Mouse (Mus musculus): ENCODE measurements around the gene Slc23a2. TPM values are rescaled to one million over a fixed set of nuclear protein-coding genes. Genes with fewer than 3 reads are reported as not detected.

Gene Slc23a2
- 4.2 TPM for polyA plus RNA-seq (2015; fragmentation: Illumina TruSeq; extraction: RNeasy Lipid Tissue Mini Kit (QIAGEN cat#74804); ENCODE audit: insufficient read depth, low read depth, low replicate concordance)

DNA sequence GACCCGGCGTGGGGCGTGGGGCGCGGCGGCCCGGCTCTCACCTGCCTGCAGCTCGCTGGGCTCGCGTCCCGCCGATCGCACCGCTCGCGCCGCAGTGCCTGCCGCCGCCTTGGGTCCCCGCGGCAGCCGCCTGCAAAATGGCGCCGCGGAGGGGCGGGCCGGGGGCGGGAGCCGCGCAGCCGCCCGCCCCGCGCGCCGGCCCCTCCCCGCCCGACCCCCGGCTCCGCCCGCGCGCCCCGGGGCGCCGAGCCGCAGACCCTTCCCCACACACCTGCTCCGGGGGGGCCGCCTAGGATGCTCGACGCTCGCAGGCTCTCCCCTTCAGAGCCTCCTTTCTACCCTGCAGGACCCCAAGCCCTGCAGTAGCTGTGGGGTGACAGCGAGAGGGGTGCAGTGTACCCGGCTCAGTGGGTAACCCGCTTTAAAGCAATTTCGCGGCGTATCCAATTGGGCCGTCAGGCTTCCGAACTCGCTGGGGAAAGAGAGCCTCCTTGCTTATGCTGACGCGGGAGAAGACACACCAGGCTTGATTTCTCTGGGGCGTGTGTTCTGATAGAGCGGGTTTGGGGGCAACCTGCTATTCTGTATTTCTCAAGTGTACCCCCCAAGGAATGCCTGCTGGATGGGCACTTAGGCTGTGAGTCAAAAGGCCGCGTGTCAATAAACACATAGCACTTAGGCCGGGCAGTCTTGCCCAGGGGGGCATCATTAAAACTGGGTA, at the start of gene Slc23a2:
Slc23a2 (minus strand) TSS at position 138 of the 721 bp plus-strand sequence.

GRCm38 (mm10) chr2:132029646-132030417, 115.1 kb downstream of the Slc23a2 start, which contains the start of gene Rassf2:
Gene Rassf2, minus strand, starts transcription at chr2:132030258.

Other genes starting within 250 kb of the Slc23a2 start
- gene Prnp, start 235.2 kb downstream of the Slc23a2 start, polyA plus RNA-seq (2015; fragmentation: Illumina TruSeq; extraction: RNeasy Lipid Tissue Mini Kit (QIAGEN cat#74804); ENCODE audit: insufficient read depth, low read depth, low replicate concordance): 38.7 TPM
- not detected for gene Prn, start 235.2 kb downstream of the Slc23a2 start, polyA plus RNA-seq (2015; fragmentation: Illumina TruSeq; extraction: RNeasy Lipid Tissue Mini Kit (QIAGEN cat#74804); ENCODE audit: insufficient read depth, low read depth, low replicate concordance)
- not detected for gene Prnd, start 194.2 kb downstream of the Slc23a2 start, polyA plus RNA-seq (2015; fragmentation: Illumina TruSeq; extraction: RNeasy Lipid Tissue Mini Kit (QIAGEN cat#74804); ENCODE audit: insufficient read depth, low read depth, low replicate concordance)
- 3.9 TPM for gene Rassf2, start 114.8 kb downstream of the Slc23a2 start, polyA plus RNA-seq (2015; fragmentation: Illumina TruSeq; extraction: RNeasy Lipid Tissue Mini Kit (QIAGEN cat#74804); ENCODE audit: insufficient read depth, low read depth, low replicate concordance)
- gene Tmem230, start 102.7 kb upstream of the Slc23a2 start, polyA plus RNA-seq (2015; fragmentation: Illumina TruSeq; extraction: RNeasy Lipid Tissue Mini Kit (QIAGEN cat#74804); ENCODE audit: insufficient read depth, low read depth, low replicate concordance): 8.0 TPM
- 15.1 TPM for gene Pcna, start 108.2 kb upstream of the Slc23a2 start, polyA plus RNA-seq (2015; fragmentation: Illumina TruSeq; extraction: RNeasy Lipid Tissue Mini Kit (QIAGEN cat#74804); ENCODE audit: insufficient read depth, low read depth, low replicate concordance)
- gene Cds2, start 118.0 kb upstream of the Slc23a2 start, polyA plus RNA-seq (2015; fragmentation: Illumina TruSeq; extraction: RNeasy Lipid Tissue Mini Kit (QIAGEN cat#74804); ENCODE audit: insufficient read depth, low read depth, low replicate concordance): 13.3 TPM
- gene Prokr2, start 240.3 kb upstream of the Slc23a2 start, polyA plus RNA-seq (2015; fragmentation: Illumina TruSeq; extraction: RNeasy Lipid Tissue Mini Kit (QIAGEN cat#74804); ENCODE audit: insufficient read depth, low read depth, low replicate concordance): not detected

All from pancreas, adult 10 weeks (tissue).